Mouse (Mus musculus) bone marrow macrophage, adult 2 months (primary cell): ENCODE data around the gene Asic2.

Experiments used
- CTCF ChIP-seq: IDR thresholded peaks from 2 replicates; pipeline ENCODE4 v1.5.1; 2012; ENCODE audit warnings: low read depth, mild to moderate bottlenecking, low read length, moderate library complexity
- POLR2A ChIP-seq: IDR thresholded peaks from 2 replicates; pipeline ENCODE4 v1.6.1; 2012; ENCODE audit warnings: mild to moderate bottlenecking, low read depth, low read length, borderline replicate concordance

GRCm38 (mm10) chr11:82016181-82016780, 48.0 kb upstream of the Asic2 start:
- TF ChIP-seq POLR2A, result no peak
- no peak for TF ChIP-seq CTCF
